Mouse (Mus musculus): ENCODE measurements around the gene Teddm1b.

Teddm1b gene

DNA sequence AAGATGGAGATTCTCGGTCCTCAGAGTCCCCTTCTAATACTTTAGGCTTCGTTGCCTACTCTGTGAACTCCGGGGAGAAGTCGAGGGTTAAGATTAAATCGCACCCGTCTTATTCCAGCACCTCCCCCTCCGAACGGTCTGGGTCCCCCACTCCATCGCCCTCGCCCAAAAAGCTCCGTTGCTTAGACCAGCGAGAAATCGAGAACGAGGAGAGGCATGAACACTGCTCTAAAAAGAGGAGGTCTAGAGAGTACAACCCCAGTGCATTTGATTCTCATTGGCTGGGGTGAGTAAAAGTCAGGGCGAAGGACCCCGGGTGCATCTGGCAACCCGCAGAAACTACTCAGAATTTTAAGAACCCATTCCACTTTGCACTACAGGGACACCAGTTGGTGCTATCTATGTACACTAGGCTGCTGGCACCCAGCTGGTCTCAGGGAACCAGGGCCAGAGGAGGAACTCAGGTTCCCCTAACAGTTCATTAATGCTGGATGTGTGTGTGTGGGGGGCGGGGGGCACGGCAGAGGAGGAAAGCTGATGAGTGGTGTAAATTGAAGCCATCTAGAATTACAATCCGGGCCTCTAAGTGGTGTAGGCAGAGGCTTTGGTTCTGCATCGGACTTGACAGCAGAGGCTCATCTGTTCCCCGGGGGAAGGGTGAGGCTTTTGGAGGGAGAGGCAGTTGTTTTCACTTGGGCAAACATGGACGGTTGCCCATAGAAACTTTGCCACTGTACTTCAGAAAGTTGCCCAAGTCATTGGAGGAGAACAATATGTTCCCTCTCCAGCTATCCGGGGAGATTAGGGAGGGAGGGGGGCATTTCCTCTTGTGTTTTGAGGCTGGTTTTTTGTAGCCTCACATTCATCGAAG is 26.9 kb downstream of the Teddm1b start:
- DNase-seq (ENCODE audit: low spot score in 2 of 2) = no peak

DNA sequence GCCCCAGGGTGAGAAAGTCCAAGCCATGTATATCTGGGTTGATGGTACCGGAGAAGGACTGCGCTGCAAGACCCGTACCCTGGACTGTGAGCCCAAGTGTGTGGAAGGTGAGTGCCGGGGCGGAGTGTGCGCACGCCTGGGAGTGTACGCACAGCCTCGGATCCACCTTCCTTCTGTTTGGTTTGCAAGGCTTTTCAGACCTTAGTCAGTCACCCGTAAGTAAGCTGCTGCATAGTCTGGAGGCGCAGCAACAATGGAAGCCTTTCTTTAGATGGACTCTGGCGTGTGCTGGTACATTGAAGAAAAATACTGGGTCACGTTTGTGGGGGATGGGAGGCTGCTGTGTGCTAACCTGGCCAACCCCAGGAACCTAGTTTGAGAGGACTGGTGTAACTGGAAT is 28.9 kb downstream of the Teddm1b start:
- no peak for DNase-seq (ENCODE audit: low spot score in 2 of 2)

- DNase-seq (ENCODE audit: low spot score in 2 of 2) = no peak
Measured at GRCm38 (mm10) chr1:153904236-153904635, 30.1 kb downstream of the Teddm1b start.

DNA sequence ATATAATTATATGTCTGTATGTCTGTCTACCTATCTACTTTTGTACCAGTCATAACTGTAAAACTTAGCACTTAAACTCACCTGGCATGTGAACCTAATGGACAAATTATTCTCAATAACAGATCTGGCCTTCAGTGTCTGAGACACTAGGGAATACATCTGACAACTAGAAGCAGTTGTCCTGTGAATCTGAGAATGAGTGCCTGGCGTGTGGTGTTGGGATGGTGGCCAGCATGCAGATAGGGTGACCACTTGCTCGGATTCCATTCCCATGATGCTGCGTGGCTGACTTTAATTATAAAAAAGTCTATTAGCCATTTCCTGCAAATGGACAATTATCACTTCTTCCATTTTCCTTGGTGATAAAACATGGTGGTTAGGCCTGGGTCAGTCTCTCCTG is 31.7 kb downstream of the Teddm1b start:
- DNase-seq (ENCODE audit: low spot score in 2 of 2) = no peak

DNA sequence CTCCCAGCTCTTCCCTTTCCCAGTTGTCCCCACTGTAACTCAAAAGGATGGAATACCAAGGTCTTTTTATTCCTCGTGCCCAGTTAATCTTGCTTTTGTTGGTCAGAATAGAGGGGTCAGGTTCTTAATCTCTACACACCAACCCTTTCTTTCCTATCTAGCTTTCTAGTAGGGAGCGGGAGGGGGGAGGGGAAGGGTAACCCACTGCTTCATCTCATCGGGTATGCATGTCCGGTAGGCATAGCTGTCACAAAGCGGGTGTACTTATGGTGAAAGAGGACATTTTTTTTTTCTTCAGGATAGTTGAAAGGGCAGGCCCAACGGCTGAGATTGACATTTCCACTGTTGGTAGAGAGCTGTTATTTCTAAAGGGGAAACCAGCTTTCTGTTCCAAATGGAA is 34.1 kb downstream of the Teddm1b start:
- DNase-seq (ENCODE audit: low spot score in 2 of 2) = no peak

DNA sequence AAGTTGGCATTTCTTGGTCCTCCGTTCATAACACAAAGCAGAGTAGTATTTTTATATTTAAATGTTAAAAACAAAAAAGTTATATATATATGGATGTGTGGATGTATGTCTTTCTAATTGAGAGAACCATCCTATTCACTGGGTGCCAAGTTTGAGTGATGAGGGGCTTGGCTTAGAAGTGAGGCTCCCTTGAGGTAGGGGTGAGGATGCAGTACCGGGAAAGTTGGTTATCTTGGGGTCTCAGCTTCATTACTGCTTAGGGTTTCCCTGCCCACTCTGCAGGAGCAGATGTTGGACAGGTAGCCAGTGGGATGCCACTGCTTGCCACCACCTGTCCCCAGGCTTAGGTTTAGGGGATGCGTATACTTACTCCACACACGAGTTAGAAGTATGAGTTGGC is 34.6 kb downstream of the Teddm1b start:
- no peak for DNase-seq (ENCODE audit: low spot score in 2 of 2)

DNA sequence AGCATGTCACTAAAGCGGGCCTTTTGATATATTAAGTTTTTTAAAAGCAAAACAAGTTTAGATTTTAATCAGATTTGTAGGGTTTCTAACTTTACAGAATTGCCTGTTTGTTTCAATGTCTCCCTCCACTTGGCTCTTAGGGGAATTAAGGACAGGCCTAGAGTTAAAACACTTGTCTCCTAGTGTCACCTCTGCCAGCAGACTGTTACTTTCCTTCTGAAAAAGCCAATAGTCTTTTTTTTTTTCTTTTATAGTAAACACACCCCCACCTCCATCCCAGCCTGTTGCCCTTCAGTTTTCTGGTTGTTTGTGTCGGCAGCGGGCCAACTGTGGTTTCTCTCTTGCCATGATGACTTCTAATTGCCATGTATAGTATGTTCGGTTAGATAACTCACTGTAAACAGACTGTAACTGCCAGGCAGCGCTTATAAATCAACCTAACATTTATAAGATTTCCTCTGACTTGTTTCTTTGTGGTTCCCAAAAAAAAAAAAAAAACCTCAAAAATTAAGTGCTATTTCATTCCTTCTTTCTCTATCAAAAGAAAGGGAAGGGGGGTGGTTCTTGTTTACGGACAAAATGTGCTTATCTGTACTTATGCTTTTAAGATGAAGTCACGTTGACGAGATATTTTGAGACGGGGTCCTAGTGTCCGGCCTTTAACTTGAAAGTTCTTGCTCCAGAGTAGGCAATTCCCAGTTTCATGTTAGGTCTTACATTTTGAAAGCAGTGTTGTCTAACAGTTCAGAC is 35.2 kb downstream of the Teddm1b start:
- DNase-seq (ENCODE audit: low spot score in 2 of 2) = peak in 1 of 2 experiments; percentile 15

DNA sequence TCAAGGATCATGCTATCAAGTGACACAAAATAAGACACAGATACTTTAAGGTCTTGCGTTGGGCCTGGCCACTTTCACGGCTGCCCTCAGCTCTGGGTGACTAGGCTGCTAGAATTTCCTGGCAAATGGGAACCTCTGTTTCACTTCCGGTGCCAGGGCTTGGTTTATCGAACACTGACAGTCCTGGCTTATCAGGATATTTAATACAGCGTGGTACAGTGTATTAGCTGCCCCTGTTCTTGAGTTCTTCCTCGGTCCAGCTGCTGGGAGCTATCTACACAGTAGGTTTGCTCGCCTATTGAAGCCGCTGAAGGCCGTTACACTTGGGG is 35.8 kb downstream of the Teddm1b start:
- no peak for DNase-seq (ENCODE audit: low spot score in 2 of 2)

DNA sequence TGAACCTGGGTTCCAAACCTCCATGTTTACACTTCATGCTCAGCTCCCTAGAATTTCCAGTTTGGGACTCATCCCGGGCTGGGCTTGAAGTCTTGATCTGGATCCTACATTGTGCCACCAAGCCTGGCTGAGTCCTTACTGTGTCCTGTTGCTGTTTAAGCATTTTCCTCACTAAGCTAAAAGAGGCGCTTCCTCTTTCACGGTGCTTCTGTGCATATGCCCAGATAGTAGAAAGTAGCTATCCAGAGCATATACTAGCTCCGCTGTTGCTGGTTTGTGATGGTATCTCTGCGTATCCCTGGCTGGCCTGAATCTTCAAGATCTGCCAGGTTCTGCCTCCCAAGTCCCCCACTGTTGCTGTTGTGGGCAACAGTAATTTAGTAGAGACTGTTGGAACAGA is 36.3 kb downstream of the Teddm1b start:
- DNase-seq (ENCODE audit: low spot score in 2 of 2) = no peak

DNA sequence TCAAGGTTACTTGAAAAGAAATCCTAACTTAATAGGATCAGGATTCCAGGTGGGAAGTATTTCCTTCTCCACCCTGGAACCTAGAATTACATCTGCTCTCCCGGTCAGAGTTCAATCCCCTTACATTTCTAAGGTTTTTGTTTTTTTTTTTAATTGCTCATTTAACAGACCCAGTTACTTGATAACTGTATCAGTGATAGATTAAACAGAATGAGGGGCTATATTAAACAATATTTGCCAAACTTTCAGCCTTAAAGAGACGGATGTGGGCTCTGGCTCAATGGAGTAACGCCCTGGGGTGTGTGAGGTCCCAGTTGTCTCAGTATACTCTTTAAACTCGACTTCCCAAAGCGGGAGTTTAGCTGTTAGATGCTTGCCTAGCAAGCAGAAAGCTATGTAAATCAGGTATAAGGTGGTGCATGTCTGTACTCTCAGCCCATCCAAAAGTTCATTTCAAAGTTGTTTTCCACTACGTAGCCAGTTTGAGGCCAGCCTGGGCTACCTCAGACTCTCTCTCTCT is 37.2 kb downstream of the Teddm1b start:
- no peak for DNase-seq (ENCODE audit: low spot score in 2 of 2)

DNA sequence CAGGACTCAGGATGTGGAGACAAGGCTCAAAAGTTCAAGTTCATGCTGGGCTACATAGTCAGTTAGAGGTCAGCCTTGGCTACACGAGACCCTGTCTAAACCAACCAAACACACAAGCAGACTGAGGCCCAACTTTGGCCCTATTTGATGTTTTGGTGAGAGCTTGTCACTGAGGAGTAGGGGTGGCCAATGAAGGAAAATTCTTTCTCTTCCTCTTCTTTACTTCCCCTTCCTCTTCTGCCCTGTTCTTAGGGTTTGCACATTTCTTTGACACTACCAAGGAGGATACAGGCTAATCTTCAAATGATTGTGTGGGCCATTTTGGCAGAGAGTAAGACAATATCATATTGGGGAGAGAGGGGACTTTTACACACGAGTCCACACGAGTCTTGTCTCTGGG is 39.7 kb downstream of the Teddm1b start:
- DNase-seq (ENCODE audit: low spot score in 2 of 2) = no peak

- no peak for DNase-seq (ENCODE audit: low spot score in 2 of 2)
Measured at GRCm38 (mm10) chr1:153918521-153919206, 44.5 kb downstream of the Teddm1b start.

DNA sequence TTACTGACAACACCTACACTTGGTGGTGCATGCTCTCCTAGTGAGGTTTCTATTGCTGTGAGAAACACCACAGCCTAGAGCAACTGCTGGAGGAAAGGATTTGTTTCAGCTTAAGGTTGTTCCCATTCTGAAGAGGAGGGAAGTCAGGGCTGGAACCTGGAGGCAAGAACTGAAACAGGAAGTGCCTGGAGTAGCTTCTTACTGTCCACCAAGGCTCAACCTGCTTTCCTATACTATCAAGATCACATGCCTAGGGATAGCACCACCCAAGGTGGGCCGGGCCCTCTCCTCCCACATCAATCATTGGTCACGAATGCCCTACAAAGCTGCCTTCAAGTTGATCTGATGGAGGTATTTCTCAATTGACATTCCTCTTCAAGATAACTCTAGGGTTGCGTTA is 47.5 kb downstream of the Teddm1b start:
- no peak for DNase-seq (ENCODE audit: low spot score in 2 of 2)

DNA sequence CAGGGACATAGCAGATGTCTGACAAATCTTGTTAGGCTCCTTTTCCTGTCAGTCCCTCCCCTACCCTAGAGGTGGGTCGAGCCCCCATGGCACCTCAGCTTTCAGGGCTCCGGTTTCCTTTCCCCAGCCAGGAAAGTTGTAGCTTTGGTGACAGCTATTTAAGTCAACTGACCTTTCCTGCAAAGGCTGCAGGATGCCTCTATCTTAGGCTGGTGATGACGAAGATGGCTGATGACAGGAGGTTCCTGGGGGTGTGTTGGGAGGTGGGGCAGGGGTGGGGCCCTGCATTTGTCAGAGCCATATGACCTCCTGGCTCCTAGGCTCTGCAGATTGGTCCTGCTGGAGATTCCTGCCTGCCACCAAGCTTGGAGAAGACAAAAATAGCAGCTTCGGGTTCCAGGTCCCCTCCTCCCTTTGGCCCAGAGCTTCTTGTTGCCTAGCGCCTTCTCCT is 48.5 kb downstream of the Teddm1b start:
- no peak for DNase-seq (ENCODE audit: low spot score in 2 of 2)

GRCm38 (mm10) chr1:153924395-153925385 is 50.5 kb downstream of the Teddm1b start:
- no peak for DNase-seq (ENCODE audit: low spot score in 2 of 2)

Data from spleen, postnatal 14 days (tissue).